In the genomic region with DNA sequence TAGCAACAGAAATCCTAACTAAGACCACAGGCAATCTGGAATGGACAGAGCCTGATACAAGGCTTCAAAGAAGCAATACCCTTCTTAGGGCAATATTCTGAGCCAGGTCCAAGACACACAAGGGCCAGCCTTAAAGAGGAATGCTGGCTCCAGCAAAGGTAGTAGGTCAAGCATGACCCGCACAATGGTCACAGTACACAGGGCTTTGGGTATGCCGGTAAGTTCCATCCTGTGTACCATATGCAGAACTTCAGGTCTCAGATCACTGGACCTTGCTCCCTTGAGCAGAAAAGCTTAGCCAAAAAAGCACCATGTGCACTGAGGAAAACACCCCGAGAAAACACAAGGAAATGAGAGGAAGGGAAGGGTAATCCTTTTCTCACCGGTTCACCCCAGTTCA, we compare ENCODE assay signal across 18 mouse cellular contexts. TPM values are rescaled to one million over a fixed set of nuclear protein-coding genes. Genes with fewer than 3 reads are reported as not detected.
DNase-seq lines count a peak whose midpoint lies in the region; ATAC-seq and TF ChIP-seq lines count a peak whose summit lies in the region.
"Had no signal": no experiment of that assay in that cellular context is flagged by ENCODE, and none has a peak within 500 bp of the region (broad histone marks: within the 10 kb centered on the region; RNA-seq: fewer than 3 reads in every experiment).

No protein-coding gene starts in this region.

- ATAC-seq in hindbrain, embryonic 14.5 days (ENCODE audit: low FRiP score), result no peak
- no peak for ATAC-seq in hindbrain, embryonic 11.5 days (ENCODE audit: low FRiP score)
- ATAC-seq in hindbrain, postnatal 0 days, result no peak
- ATAC-seq in midbrain, embryonic 14.5 days (ENCODE audit: low FRiP score, low TSS enrichment), result no peak
- ATAC-seq in megakaryocyte-erythroid progenitor cell, adult 5-6 weeks (replicated peaks; ENCODE audit: low FRiP score, low TSS enrichment, poor library complexity, severe bottlenecking), result no peak
- ATAC-seq: forebrain, postnatal 0 days; Patski had no signal

- H3K27ac ChIP-seq in hindbrain, embryonic 14.5 days, result no peak overlapping the region
- H3K27ac ChIP-seq in hindbrain, embryonic 11.5 days (ENCODE audit: low read depth, low read length), result no peak overlapping the region
- no peak overlapping the region for H3K27ac ChIP-seq in cortical plate, adult 2 months (ENCODE audit: insufficient read depth, low read length)
- H3K27ac ChIP-seq in hindbrain, postnatal 0 days, result no peak overlapping the region
- no peak overlapping the region for H3K27ac ChIP-seq in midbrain, embryonic 14.5 days (replicated peaks; ENCODE audit: low read depth, low read length)
- H3K27ac ChIP-seq: limb, embryonic 13.5 days had no signal

- H3K27me3 ChIP-seq in hindbrain, embryonic 14.5 days (ENCODE audit: control insufficient read depth, insufficient read depth, low read length), result peaks cover under 1% of the 10 kb centered on the region; the same call in 1 of the 2 replicates
- no peaks in the 10 kb centered on the region for H3K27me3 ChIP-seq in hindbrain, embryonic 11.5 days (ENCODE audit: control insufficient read depth, insufficient read depth, low read length)
- no peaks in the 10 kb centered on the region for H3K27me3 ChIP-seq in hindbrain, postnatal 0 days (ENCODE audit: insufficient read depth, low read length)
- no peaks in the 10 kb centered on the region for H3K27me3 ChIP-seq in midbrain, embryonic 14.5 days (ENCODE audit: control insufficient read depth, insufficient read depth, low read length)
- H3K27me3 ChIP-seq: CH12.LX had no signal

- WGBS in hindbrain, embryonic 14.5 days, result 91% methylated on average over 4 of the region's 4 CpGs
- 89% methylated on average over 4 of the region's 4 CpGs for WGBS in hindbrain, embryonic 11.5 days
- WGBS in hindbrain, postnatal 0 days, result 95% methylated on average over 4 of the region's 4 CpGs
- WGBS in midbrain, embryonic 14.5 days, result 95% methylated on average over 4 of the region's 4 CpGs

- H3K4me3 ChIP-seq in hindbrain, embryonic 14.5 days (replicated peaks; ENCODE audit: low read length), result no peak overlapping the region
- H3K4me3 ChIP-seq in hindbrain, embryonic 11.5 days (ENCODE audit: low read depth, low read length), result no peak overlapping the region
- peak overlapping the region; percentile 99; the same call in 1 of the 2 replicates for H3K4me3 ChIP-seq in cortical plate, adult 2 months (ENCODE audit: insufficient read depth, low read length)
- H3K4me3 ChIP-seq in hindbrain, postnatal 0 days (ENCODE audit: low read length), result no peak overlapping the region
- H3K4me3 ChIP-seq in midbrain, embryonic 14.5 days (replicated peaks; ENCODE audit: low read depth, low read length), result no peak overlapping the region

- TF ChIP-seq POLR2A in cortical plate, adult 2 months (IDR thresholded peaks at IDR 0.05; ENCODE audit: extremely low read depth, insufficient read depth, low read length), result no peak

- no peak overlapping the region for H3K9ac ChIP-seq in hindbrain, embryonic 14.5 days
- H3K9ac ChIP-seq in hindbrain, embryonic 11.5 days (ENCODE audit: low read depth, low read length), result no peak overlapping the region
- no peak overlapping the region for H3K9ac ChIP-seq in hindbrain, postnatal 0 days (replicated peaks; ENCODE audit: low read length)
- H3K9ac ChIP-seq in midbrain, embryonic 14.5 days (replicated peaks; ENCODE audit: low read length), result no peak overlapping the region
- H3K9ac ChIP-seq: forebrain, postnatal 0 days had no signal

- H3K4me1 ChIP-seq in hindbrain, embryonic 14.5 days (replicated peaks; ENCODE audit: control insufficient read depth, insufficient read depth, low read length), result peaks cover 11% of the 10 kb centered on the region
- no peaks in the 10 kb centered on the region for H3K4me1 ChIP-seq in hindbrain, embryonic 11.5 days (replicated peaks; ENCODE audit: control insufficient read depth, insufficient read depth, low read length)
- H3K4me1 ChIP-seq in cortical plate, adult 2 months (ENCODE audit: control insufficient read depth, insufficient read depth, low read length), result no peaks in the 10 kb centered on the region
- H3K4me1 ChIP-seq in hindbrain, postnatal 0 days (ENCODE audit: insufficient read depth, low read length), result peaks cover 7% of the 10 kb centered on the region
- peaks cover 7% of the 10 kb centered on the region; the same call in 1 of the 2 replicates for H3K4me1 ChIP-seq in midbrain, embryonic 14.5 days (ENCODE audit: control insufficient read depth, insufficient read depth, low read length)

- peaks cover 51% of the 10 kb centered on the region for H3K36me3 ChIP-seq in hindbrain, embryonic 14.5 days (replicated peaks; ENCODE audit: control insufficient read depth, insufficient read depth)
- no peaks in the 10 kb centered on the region; the same call in 1 of the 2 replicates for H3K36me3 ChIP-seq in hindbrain, embryonic 11.5 days (ENCODE audit: control insufficient read depth, insufficient read depth, low read length)
- H3K36me3 ChIP-seq in hindbrain, postnatal 0 days (ENCODE audit: insufficient read depth, low read length), result peaks cover 37% of the 10 kb centered on the region
- H3K36me3 ChIP-seq in midbrain, embryonic 14.5 days (ENCODE audit: control insufficient read depth, insufficient read depth, low read length), result peaks cover 53% of the 10 kb centered on the region

- H3K4me2 ChIP-seq in hindbrain, embryonic 14.5 days (replicated peaks), result peak overlapping the region; percentile 64; the same call in 1 of the 2 replicates
- no peak overlapping the region for H3K4me2 ChIP-seq in hindbrain, embryonic 11.5 days (replicated peaks; ENCODE audit: low read depth, low read length)
- peak overlapping the region; percentile 83; the same call in 1 of the 2 replicates for H3K4me2 ChIP-seq in hindbrain, postnatal 0 days (ENCODE audit: low read depth, low read length)
- 0 out of 2 replicates have a peak overlapping the region, but pooled peaks have one; percentile 62 for H3K4me2 ChIP-seq in midbrain, embryonic 14.5 days (ENCODE audit: low read length)

- no peak for TF ChIP-seq CTCF in cortical plate, adult 2 months (IDR thresholded peaks at IDR 0.05; ENCODE audit: extremely low read depth, insufficient read depth, low read length)
- TF ChIP-seq CTCF in hindbrain, postnatal 0 days (IDR thresholded peaks at IDR 0.05; ENCODE audit: low read depth), result no peak

- H3K9me3 ChIP-seq in hindbrain, embryonic 14.5 days (ENCODE audit: control insufficient read depth, low read length), result no peaks in the 10 kb centered on the region
- no peaks in the 10 kb centered on the region for H3K9me3 ChIP-seq in hindbrain, embryonic 11.5 days (ENCODE audit: control insufficient read depth, low read length)
- H3K9me3 ChIP-seq in hindbrain, postnatal 0 days (ENCODE audit: low read length), result no peaks in the 10 kb centered on the region
- H3K9me3 ChIP-seq in midbrain, embryonic 14.5 days (ENCODE audit: control insufficient read depth, low read length), result no peaks in the 10 kb centered on the region
- H3K9me3 ChIP-seq: limb, embryonic 13.5 days had no signal

- no peak for DNase-seq in hindbrain, embryonic 14.5 days (ENCODE audit: low spot score)
- no peak for DNase-seq in hindbrain, embryonic 11.5 days (ENCODE audit: low spot score)
- DNase-seq in hindbrain, postnatal 0 days (ENCODE audit: low spot score), result no peak
- DNase-seq in midbrain, embryonic 14.5 days, result no peak
- no peak for DNase-seq in frontal cortex, postnatal 25 days (ENCODE audit: low spot score in 2 of 2)
- DNase-seq: cerebellum, postnatal 25 days; forebrain, postnatal 0 days; lung, adult 2 months; right cerebral cortex, adult 18-20 months had no signal

RNA-seq across cellular contexts. Expression of a gene that starts 0.7 kb away (rescaled TPM):
- not detected in 2 replicates for polyA plus RNA-seq in hindbrain, embryonic 14.5 days (2014; fragmentation: Nextera tagmentation; extraction: Ambion mirVana)
- polyA plus RNA-seq in hindbrain, embryonic 11.5 days (2014; fragmentation: Nextera tagmentation; extraction: Ambion mirVana), result not detected in 2 replicates
- polyA plus RNA-seq in cortical plate, adult 2 months (2012; rRNA removed), result not detected in 2 replicates
- total RNA-seq in hindbrain, postnatal 0 days (2014; rRNA removed), result not detected in 2 replicates
- polyA plus RNA-seq in hindbrain, postnatal 0 days (2015; fragmentation: Nextera tagmentation; extraction: Ambion mirVana), result not detected in 2 replicates
- polyA plus RNA-seq in midbrain, embryonic 14.5 days (2014; fragmentation: Nextera tagmentation; extraction: Ambion mirVana), result not detected in 2 replicates
- total RNA-seq in megakaryocyte-erythroid progenitor cell, adult 5-6 weeks (2014; fragmentation: Nextera tagmentation), result not detected in 2 replicates
- total RNA-seq in megakaryocyte-erythroid progenitor cell, adult 5-6 weeks (2017), result not detected in 2 replicates
- total RNA-seq: adrenal gland, adult 18-20 months; forebrain, postnatal 0 days; gastrocnemius, postnatal 4 days had no signal
- polyA plus RNA-seq: embryonic facial prominence, embryonic 14.5 days; forebrain, postnatal 0 days; limb, embryonic 13.5 days; lung, adult 2 months; Patski; urinary bladder, adult 2 months had no signal

RNA-seq across cellular contexts. Expression of a gene that starts 2.0 kb away (rescaled TPM):
- polyA plus RNA-seq in hindbrain, embryonic 14.5 days (2014; fragmentation: Nextera tagmentation; extraction: Ambion mirVana), result 724 and 765 TPM in 2 replicates
- polyA plus RNA-seq in hindbrain, embryonic 11.5 days (2014; fragmentation: Nextera tagmentation; extraction: Ambion mirVana), result 463 and 514 TPM in 2 replicates
- 545 and 586 TPM in 2 replicates for polyA plus RNA-seq in cortical plate, adult 2 months (2012; rRNA removed)
- 500 and 558 TPM in 2 replicates for total RNA-seq in hindbrain, postnatal 0 days (2014; rRNA removed)
- polyA plus RNA-seq in hindbrain, postnatal 0 days (2015; fragmentation: Nextera tagmentation; extraction: Ambion mirVana), result 932 and 959 TPM in 2 replicates
- polyA plus RNA-seq in midbrain, embryonic 14.5 days (2014; fragmentation: Nextera tagmentation; extraction: Ambion mirVana), result 566 and 729 TPM in 2 replicates
- 485 and 490 TPM in 2 replicates for total RNA-seq in megakaryocyte-erythroid progenitor cell, adult 5-6 weeks (2014; fragmentation: Nextera tagmentation)
- 262 and 339 TPM in 2 replicates for total RNA-seq in megakaryocyte-erythroid progenitor cell, adult 5-6 weeks (2017)

RNA-seq across cellular contexts. Expression of a gene that starts 7.6 kb away (rescaled TPM):
- 0.21 and 0.25 TPM in 2 replicates for polyA plus RNA-seq in hindbrain, embryonic 14.5 days (2014; fragmentation: Nextera tagmentation; extraction: Ambion mirVana)
- 0.13 and 0.22 TPM in 2 replicates for polyA plus RNA-seq in hindbrain, embryonic 11.5 days (2014; fragmentation: Nextera tagmentation; extraction: Ambion mirVana)
- polyA plus RNA-seq in cortical plate, adult 2 months (2012; rRNA removed), result 0.15 and 0.19 TPM in 2 replicates
- 0.36 and 0.63 TPM in 2 replicates for total RNA-seq in hindbrain, postnatal 0 days (2014; rRNA removed)
- 0.32 and 0.33 TPM in 2 replicates for polyA plus RNA-seq in hindbrain, postnatal 0 days (2015; fragmentation: Nextera tagmentation; extraction: Ambion mirVana)
- 0.05 and 0.12 TPM in 2 replicates for polyA plus RNA-seq in midbrain, embryonic 14.5 days (2014; fragmentation: Nextera tagmentation; extraction: Ambion mirVana)
- total RNA-seq in megakaryocyte-erythroid progenitor cell, adult 5-6 weeks (2014; fragmentation: Nextera tagmentation), result 0.47 and 1.7 TPM in 2 replicates
- 0.23 and 0.61 TPM in 2 replicates for total RNA-seq in megakaryocyte-erythroid progenitor cell, adult 5-6 weeks (2017)

RNA-seq across cellular contexts. Expression of a gene that starts 9.4 kb away (rescaled TPM):
- polyA plus RNA-seq in hindbrain, embryonic 14.5 days (2014; fragmentation: Nextera tagmentation; extraction: Ambion mirVana), result 19.3 and 20.6 TPM in 2 replicates
- polyA plus RNA-seq in hindbrain, embryonic 11.5 days (2014; fragmentation: Nextera tagmentation; extraction: Ambion mirVana), result 25.8 and 31.9 TPM in 2 replicates
- polyA plus RNA-seq in cortical plate, adult 2 months (2012; rRNA removed), result 23.9 and 24.9 TPM in 2 replicates
- total RNA-seq in hindbrain, postnatal 0 days (2014; rRNA removed), result 10.2 and 12.7 TPM in 2 replicates
- polyA plus RNA-seq in hindbrain, postnatal 0 days (2015; fragmentation: Nextera tagmentation; extraction: Ambion mirVana), result 18.1 and 19.4 TPM in 2 replicates
- 21.1 and 21.7 TPM in 2 replicates for polyA plus RNA-seq in midbrain, embryonic 14.5 days (2014; fragmentation: Nextera tagmentation; extraction: Ambion mirVana)
- 14.2 and 18.4 TPM in 2 replicates for total RNA-seq in megakaryocyte-erythroid progenitor cell, adult 5-6 weeks (2014; fragmentation: Nextera tagmentation)
- 5.2 and 15.2 TPM in 2 replicates for total RNA-seq in megakaryocyte-erythroid progenitor cell, adult 5-6 weeks (2017)
